Comparison of ENCODE assay signal across 9 mouse cellular contexts in the genomic region with DNA sequence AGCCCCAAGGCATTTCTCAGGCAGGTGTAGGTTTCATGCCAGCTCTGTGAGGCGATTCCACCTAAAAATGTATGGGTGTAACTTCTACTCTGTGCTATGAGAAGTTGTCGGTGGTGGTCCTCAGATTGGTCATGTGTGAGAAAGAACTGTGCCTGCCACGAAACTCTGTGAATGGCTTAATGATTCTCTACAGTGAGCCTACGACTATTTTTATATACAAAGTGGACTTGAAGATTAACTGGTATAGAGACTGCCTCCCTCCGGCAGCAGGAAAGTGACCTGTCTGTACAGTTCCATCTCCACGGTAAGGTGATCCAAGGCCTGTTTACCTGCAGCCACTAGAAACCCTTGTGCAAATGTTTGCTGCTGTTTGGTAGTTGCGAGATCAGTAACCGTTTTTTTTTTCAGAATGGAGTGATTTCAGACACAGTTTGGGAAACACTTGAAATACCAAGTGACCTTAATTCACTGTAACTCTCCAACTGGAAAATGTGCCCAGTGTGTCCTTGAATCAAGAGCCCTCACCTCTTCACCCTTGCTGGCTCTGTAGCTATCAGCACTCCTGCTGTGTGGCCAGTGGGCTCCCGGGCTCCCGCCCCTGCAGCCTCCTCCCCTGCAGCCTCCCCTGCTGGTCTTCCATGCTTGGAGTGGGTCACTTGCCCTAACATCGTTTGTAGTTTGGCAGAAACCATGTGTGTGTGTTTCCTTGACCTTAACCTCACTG.
A peak's percentile ranks its signal among the peaks of the same experiment; 100 is the strongest.
DNase-seq lines count a peak whose midpoint lies in the region; ATAC-seq and TF ChIP-seq lines count a peak whose summit lies in the region.
"Had no signal": no experiment of that assay in that cellular context is flagged by ENCODE, and none has a peak within 500 bp of the region (broad histone marks: within the 10 kb centered on the region; RNA-seq: fewer than 3 reads in every experiment).

No protein-coding gene starts in this region.

- no peak overlapping the region for H3K4me2 ChIP-seq in neural tube, embryonic 13.5 days

- peaks cover 69% of the 10 kb centered on the region for H3K4me1 ChIP-seq in neural tube, embryonic 13.5 days (replicated peaks)
- peaks cover 64% of the 10 kb centered on the region for H3K4me1 ChIP-seq in kidney, adult 2 months (ENCODE audit: control insufficient read depth, insufficient read depth, low read length)

- no peaks in the 10 kb centered on the region for H3K27me3 ChIP-seq in neural tube, embryonic 13.5 days
- H3K27me3 ChIP-seq in kidney, adult 2 months (replicated peaks; ENCODE audit: control insufficient read depth, insufficient read depth, low read length): no peaks in the 10 kb centered on the region

- no peak for DNase-seq in neural tube, embryonic 10.5 days (ENCODE audit: extremely low spot score, low spot score)
- peak; percentile 80 for DNase-seq in kidney, adult 2 months
- DNase-seq in lung, adult 18-20 months: peak; percentile 83 to 88
- peak; percentile 68 for DNase-seq in testis, postnatal 14 days (ENCODE audit: low spot score)
- no peak for DNase-seq in c-Kit-positive CD71-positive TER-119-positive erythroid progenitor cells, embryonic 14.5 days (ENCODE audit: low spot score)
- DNase-seq in spleen, postnatal 10 days (ENCODE audit: low spot score in 2 of 2): no peak
- DNase-seq: cerebellum, postnatal 14 days; thymus, postnatal 4 days had no signal

- 49% methylated on average over 11 of the region's 11 CpGs for WGBS in neural tube, embryonic 13.5 days
- WGBS in kidney, adult 2 months: 26% methylated on average over 11 of the region's 11 CpGs

- no peaks in the 10 kb centered on the region for H3K36me3 ChIP-seq in neural tube, embryonic 13.5 days
- H3K36me3 ChIP-seq in kidney, adult 2 months (ENCODE audit: control insufficient read depth, insufficient read depth, low read length): no peaks in the 10 kb centered on the region

- H3K27ac ChIP-seq in neural tube, embryonic 13.5 days (replicated peaks): 0 out of 2 replicates have a peak overlapping the region, but pooled peaks have one; percentile 3
- H3K27ac ChIP-seq in kidney, adult 2 months (ENCODE audit: insufficient read depth, low read depth, low read length): peak overlapping the region; percentile 96

- no peak for ATAC-seq in neural tube, embryonic 13.5 days (ENCODE audit: low read depth)

- H3K4me3 ChIP-seq in neural tube, embryonic 13.5 days: no peak overlapping the region
- no peak overlapping the region for H3K4me3 ChIP-seq in kidney, adult 2 months (ENCODE audit: insufficient read depth, low read depth, low read length)

- no peak for TF ChIP-seq POLR2A in kidney, adult 2 months (IDR thresholded peaks at IDR 0.05; ENCODE audit: low read depth, low read length)

- no peak overlapping the region for H3K9ac ChIP-seq in neural tube, embryonic 13.5 days

- no peaks in the 10 kb centered on the region for H3K9me3 ChIP-seq in neural tube, embryonic 13.5 days

- no peak for TF ChIP-seq CTCF in kidney, adult 2 months (conservative IDR thresholded peaks at IDR 0.05; ENCODE audit: insufficient read depth, insufficient read length, low read depth, low read length)

Comparison
In these comparisons a context has a peak if more than half of its experiments do, and no peak if none do; other contexts are left out.
1. DNase-seq: peak in kidney, adult 2 months (single experiment), lung, adult 18-20 months (2 of 2) and testis, postnatal 14 days (single experiment); none in neural tube, embryonic 10.5 days (single experiment), c-Kit-positive CD71-positive TER-119-positive erythroid progenitor cells, embryonic 14.5 days (single experiment) and spleen, postnatal 10 days (0 of 2).